Mouse (Mus musculus): Measurements from ENCODE around the gene Mapk1.

- TF ChIP-seq CTCF (IDR thresholded peaks at IDR 0.05; ENCODE audit: borderline replicate concordance, insufficient read depth, low read length) (no peak), POLR2A (IDR thresholded peaks at IDR 0.05; ENCODE audit: low read depth, low read length) (no peak)
Measured at GRCm38 (mm10) chr16:17007070-17007469, 23.9 kb downstream of the Mapk1 start.

All from embryonic fibroblast, embryonic 13.5 days (primary cell).